Mouse (Mus musculus): ENCODE data around the gene Kcnk2. TPM values are rescaled to one million over a fixed set of nuclear protein-coding genes. Genes with fewer than 3 reads are reported as not detected.
A peak's percentile ranks its signal among the peaks of the same experiment; 100 is the strongest.

Kcnk2 gene
- total RNA-seq, 2 experiments from 2014 or later, result 37.8 to 43.4 TPM

GRCm38 (mm10) chr1:189219051-189219450 is 183.0 kb downstream of the Kcnk2 start:
- DNase-seq (ENCODE audit: low spot score in 2 of 2), result peak in 1 of 2 experiments; percentile 64

- peak; percentile 13 to 72 for DNase-seq (ENCODE audit: low spot score in 2 of 2)
Measured at GRCm38 (mm10) chr1:189217751-189218564, 184.1 kb downstream of the Kcnk2 start.

GRCm38 (mm10) chr1:189215131-189215530 is 186.9 kb downstream of the Kcnk2 start:
- no peak for DNase-seq (ENCODE audit: low spot score in 2 of 2)

- no peak for DNase-seq (ENCODE audit: low spot score in 2 of 2)
Measured at GRCm38 (mm10) chr1:189214477-189214876, 187.6 kb downstream of the Kcnk2 start.

GRCm38 (mm10) chr1:189209715-189210108 is 192.4 kb downstream of the Kcnk2 start:
- no peak for DNase-seq (ENCODE audit: low spot score in 2 of 2)

- no peak for DNase-seq (ENCODE audit: low spot score in 2 of 2)
Measured at GRCm38 (mm10) chr1:189209029-189209714, 192.9 kb downstream of the Kcnk2 start.

GRCm38 (mm10) chr1:189208605-189209004 is 193.5 kb downstream of the Kcnk2 start:
- no peak for DNase-seq (ENCODE audit: low spot score in 2 of 2)

GRCm38 (mm10) chr1:189195758-189196157 is 206.3 kb downstream of the Kcnk2 start:
- DNase-seq (ENCODE audit: low spot score in 2 of 2), result no peak

- DNase-seq (ENCODE audit: low spot score in 2 of 2), result peak; percentile 20 to 66
Measured at GRCm38 (mm10) chr1:189187737-189188390, 214.2 kb downstream of the Kcnk2 start.

- no peak for DNase-seq (ENCODE audit: low spot score in 2 of 2)
Measured at GRCm38 (mm10) chr1:189185206-189185750, 216.8 kb downstream of the Kcnk2 start.

GRCm38 (mm10) chr1:189177746-189178145 is 224.3 kb downstream of the Kcnk2 start:
- DNase-seq (ENCODE audit: low spot score in 2 of 2), result no peak

GRCm38 (mm10) chr1:189173479-189173878 is 228.6 kb downstream of the Kcnk2 start:
- DNase-seq (ENCODE audit: low spot score in 2 of 2), result no peak

- DNase-seq (ENCODE audit: low spot score in 2 of 2), result no peak
Measured at GRCm38 (mm10) chr1:189171138-189171537, 230.9 kb downstream of the Kcnk2 start.

GRCm38 (mm10) chr1:189165756-189166155 is 236.3 kb downstream of the Kcnk2 start:
- peak in 1 of 2 experiments; percentile 14 for DNase-seq (ENCODE audit: low spot score in 2 of 2)

- DNase-seq (ENCODE audit: low spot score in 2 of 2), result no peak
Measured at GRCm38 (mm10) chr1:189165141-189165540, 236.9 kb downstream of the Kcnk2 start.

GRCm38 (mm10) chr1:189164721-189165120 is 237.4 kb downstream of the Kcnk2 start:
- DNase-seq (ENCODE audit: low spot score in 2 of 2), result no peak

GRCm38 (mm10) chr1:189164241-189164640 is 237.8 kb downstream of the Kcnk2 start:
- DNase-seq (ENCODE audit: low spot score in 2 of 2), result no peak
